Mouse (Mus musculus): ENCODE measurements around the gene Fbxw11.
"Not testable (repeated sequence)": the region's sequence is repeated elsewhere in the genome, so short reads cannot be mapped to it uniquely, and the experiment has no call there.

Gene Fbxw11

GRCm38 (mm10) chr11:32642249-32642876, at the start of gene Fbxw11:
TSS of gene Fbxw11 (plus strand) at chr11:32642724.
- DNase-seq (ENCODE audit: low spot score): peak; percentile 74

- DNase-seq (ENCODE audit: low spot score): no peak
Observed at GRCm38 (mm10) chr11:32593081-32593480, 49.4 kb upstream of the Fbxw11 start.

- no peak for DNase-seq (ENCODE audit: low spot score)
Observed at GRCm38 (mm10) chr11:32594122-32594521, 48.4 kb upstream of the Fbxw11 start.

GRCm38 (mm10) chr11:32600371-32600770, 42.2 kb upstream of the Fbxw11 start:
- no peak for DNase-seq (ENCODE audit: low spot score)

DNA sequence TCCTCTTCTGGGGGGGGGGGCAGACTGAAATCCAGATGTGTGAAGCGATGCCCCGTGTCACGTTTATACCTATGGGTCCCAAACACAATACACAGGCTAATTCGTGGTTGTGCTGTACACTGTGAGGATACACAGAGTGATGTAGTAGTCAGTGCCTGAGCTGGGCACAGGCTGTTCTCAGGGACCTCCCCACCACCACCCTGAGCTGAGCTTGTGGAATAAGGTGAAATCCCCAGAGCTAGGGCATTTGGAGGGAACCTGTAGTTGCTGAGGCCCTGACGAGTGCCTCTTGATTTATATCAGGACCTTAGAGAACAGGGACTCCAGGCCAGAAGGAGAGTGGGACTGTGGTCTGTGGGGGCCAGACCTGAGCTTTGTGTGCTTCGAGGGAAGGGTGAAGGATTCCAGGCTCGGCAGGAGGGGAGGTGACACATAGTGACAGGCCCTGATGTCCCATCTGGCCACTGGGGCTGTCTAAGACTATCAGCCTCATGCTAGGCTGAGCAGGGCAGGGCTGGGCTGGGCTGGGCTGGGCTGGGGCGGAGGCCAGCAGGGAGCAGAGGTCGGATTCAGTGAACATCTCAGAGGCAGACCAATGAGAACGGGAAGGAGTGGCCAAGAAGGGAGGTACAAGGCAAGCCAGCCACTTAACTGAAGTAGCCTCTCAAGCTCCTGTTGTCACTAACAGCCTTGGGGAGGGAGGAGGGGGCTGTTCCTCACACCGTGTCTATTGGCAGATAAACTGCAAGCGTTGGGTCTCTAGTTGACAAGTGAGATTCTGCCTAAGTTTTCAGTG, 40.8 kb upstream of the Fbxw11 start:
- DNase-seq (ENCODE audit: low spot score): no peak

- DNase-seq (ENCODE audit: low spot score): no peak
Observed at GRCm38 (mm10) chr11:32604663-32605062, 37.9 kb upstream of the Fbxw11 start.

DNA sequence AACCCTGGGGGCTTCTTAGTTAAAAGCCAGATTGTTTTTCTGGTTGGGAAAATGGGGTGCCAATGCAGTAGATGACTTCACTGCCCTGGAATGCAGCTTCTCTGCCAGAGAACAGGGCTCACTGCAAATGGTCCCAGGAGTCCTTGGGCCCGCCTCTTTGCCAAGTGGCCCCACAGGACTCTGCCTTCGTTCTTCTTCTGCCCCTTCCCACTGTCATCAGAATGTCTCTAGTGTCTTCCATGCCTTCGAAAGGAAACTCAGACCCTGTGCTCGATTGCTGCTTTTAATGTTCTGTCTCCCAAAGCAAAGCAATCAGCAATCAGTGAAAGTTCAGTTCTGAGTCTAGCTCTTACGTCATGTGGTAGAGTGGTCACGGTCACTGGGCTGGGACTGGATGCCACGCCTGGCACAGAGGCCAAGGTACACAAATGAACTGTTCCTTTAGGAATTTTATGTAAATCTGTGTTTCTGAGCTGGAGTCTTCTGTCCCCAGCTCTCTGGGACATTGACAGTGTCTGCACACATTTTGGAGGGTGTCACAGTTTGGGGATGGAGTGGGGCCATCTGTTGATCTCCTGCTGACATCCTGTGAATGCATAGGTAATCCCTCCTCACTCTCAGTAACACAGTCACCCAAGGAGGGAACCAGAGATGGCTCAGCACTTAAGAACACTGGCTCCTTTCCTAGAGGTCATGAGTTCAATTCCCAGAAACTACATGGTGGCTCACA, 37.2 kb upstream of the Fbxw11 start:
- no peak for DNase-seq (ENCODE audit: low spot score)

DNA sequence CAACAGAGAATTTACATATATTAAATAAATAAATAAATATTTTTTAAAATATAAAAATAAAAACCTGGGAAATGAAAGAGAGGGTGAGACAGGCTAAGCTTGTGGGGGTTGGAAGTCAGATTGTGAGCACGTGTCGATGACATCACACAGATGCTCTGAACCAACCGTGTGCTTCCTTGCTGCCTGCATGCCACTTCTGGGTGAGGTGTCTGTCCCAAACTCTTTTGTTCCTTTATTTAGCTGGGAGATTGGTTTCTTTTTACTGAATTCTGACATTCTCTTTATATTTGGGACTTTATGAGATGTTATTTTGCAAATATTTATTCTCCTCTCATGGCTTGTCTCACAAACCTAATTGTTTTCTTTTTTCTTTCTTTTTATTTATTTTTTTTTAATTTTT, 36.6 kb upstream of the Fbxw11 start:
- DNase-seq (ENCODE audit: low spot score): no peak

DNA sequence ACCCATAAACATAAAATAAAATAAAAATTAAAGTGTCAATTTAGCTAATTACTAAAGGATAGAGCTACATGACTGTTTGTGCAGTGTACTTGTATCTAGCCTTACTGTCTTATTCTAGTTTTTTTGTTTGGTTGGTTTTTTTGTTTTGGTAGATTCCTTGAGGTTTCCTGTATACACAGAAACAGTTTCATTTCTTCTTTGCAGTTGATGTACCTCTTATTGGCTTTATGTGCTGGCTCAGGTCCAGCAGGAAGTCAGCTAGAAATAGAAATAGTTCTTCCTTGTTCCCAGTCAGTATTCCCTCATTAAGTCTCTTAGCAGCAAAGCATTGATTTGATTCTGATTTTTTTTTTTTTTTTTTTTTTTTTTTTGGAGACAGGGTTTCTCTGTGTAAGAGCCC, 35.2 kb upstream of the Fbxw11 start:
- no peak for DNase-seq (ENCODE audit: low spot score)

DNA sequence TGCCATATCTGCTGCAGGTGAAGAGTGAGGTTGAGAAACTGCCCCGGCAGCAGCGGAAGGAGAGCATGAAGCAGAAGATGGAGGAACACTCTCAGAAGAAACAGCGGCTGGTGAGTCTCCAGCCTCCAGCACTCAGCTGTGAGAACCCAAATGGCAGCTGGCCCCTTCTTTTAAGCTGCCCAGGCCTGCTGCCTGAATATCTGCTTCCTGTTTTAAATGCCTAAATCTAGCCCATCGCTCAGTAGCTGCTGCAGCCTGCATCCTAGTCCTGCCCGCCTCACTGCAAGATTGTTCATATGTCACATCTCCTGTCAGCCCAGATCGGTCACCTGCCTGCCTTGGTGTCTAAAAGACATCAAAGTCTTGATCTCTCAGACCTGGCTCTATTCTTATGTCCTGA, 31.9 kb upstream of the Fbxw11 start:
- DNase-seq (ENCODE audit: low spot score): no peak

DNA sequence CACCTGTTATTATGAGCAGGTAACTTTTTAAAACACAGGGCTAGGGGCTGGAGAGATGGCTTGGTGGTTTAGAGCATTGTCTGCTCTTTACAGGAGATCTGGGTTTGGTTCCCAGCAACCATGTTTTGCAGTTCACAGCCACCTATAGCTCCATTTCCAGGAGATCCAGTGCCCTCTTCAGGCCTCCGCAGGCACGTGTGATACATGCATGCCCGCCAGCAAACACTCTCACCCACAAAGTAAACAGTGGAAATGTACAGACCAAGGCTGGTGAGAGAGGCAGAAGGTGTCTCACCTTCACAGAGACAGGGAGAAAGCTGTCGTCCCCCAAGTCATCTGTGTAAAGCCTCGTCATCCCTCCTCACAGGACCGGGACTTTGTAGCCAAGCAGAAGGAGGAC, 30.2 kb upstream of the Fbxw11 start:
- DNase-seq (ENCODE audit: low spot score): no peak

DNA sequence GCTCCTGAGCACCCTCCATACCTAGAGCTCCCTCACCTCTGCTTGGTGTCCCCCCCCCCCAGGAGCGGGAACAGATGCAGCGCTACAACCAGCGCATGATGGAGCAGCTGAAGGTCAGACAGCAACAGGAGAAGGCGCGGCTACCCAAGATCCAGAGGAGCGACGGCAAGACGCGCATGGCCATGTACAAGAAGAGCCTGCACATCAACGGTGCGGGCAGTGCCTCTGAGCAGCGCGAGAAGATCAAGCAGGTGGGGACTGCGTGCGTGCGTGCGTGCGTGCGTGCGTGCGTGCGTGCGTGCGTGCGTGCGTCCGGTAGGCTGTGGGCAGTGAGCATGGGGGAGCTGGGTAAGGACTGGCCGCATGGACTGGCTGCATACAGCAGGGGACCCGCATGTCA, 28.1 kb upstream of the Fbxw11 start:
- DNase-seq (ENCODE audit: low spot score): no peak

GRCm38 (mm10) chr11:32615561-32615960, 27.0 kb upstream of the Fbxw11 start:
- no peak for DNase-seq (ENCODE audit: low spot score)

GRCm38 (mm10) chr11:32616091-32616490, 26.4 kb upstream of the Fbxw11 start:
- DNase-seq (ENCODE audit: low spot score): no peak

DNA sequence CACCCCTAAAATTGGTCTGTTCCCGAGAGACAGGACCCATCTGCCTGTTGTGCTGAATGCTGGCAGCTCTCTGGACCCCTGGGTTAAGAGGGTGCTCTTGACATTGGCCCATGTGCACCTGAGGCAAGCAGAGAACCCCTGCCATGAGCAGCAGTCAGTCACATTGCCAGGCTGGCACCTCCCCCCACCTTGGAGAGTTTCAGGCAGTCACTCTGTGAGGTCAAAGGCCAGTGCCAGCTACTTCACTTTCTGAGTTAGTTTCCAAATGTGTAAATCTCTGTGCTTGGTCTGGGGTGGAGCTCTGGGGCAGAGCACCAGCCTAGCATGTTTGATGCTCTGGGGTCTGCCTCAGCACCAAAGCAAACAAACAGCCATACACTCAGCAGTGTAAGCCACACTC, 24.5 kb upstream of the Fbxw11 start:
- no peak for DNase-seq (ENCODE audit: low spot score)

- DNase-seq (ENCODE audit: low spot score): not testable (repeated sequence)
Observed at GRCm38 (mm10) chr11:32618641-32619040, 23.9 kb upstream of the Fbxw11 start.

DNA sequence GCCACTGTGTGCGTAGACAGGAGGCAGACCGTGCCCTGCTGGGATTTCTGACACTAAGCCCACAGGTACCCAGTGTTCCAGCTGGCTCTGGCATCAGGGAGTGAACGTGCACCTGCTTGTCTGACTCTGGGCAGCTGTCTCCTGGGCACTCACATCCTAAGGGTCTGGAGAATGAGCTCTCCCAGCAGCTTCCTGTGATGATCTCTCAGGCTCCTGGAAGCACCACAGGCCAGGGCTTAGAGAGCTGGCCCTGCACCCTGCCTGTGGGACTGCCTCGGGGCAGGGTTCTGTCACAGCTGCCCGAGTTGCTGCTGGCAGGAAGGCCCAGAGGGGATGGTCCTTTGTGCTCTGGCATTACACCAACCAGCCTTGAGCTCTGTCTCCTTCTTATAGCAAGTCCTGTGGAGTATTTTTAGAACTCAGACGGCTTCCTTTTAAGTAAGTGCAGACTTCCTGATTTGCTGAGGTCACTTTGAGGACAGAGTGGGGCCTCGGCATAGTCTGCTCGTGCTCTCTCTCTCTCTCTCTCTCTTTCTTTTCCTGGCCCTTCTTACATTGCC, 23.2 kb upstream of the Fbxw11 start:
- DNase-seq (ENCODE audit: low spot score): no peak

GRCm38 (mm10) chr11:32619866-32620456, 22.6 kb upstream of the Fbxw11 start:
- DNase-seq (ENCODE audit: low spot score): no peak

DNA sequence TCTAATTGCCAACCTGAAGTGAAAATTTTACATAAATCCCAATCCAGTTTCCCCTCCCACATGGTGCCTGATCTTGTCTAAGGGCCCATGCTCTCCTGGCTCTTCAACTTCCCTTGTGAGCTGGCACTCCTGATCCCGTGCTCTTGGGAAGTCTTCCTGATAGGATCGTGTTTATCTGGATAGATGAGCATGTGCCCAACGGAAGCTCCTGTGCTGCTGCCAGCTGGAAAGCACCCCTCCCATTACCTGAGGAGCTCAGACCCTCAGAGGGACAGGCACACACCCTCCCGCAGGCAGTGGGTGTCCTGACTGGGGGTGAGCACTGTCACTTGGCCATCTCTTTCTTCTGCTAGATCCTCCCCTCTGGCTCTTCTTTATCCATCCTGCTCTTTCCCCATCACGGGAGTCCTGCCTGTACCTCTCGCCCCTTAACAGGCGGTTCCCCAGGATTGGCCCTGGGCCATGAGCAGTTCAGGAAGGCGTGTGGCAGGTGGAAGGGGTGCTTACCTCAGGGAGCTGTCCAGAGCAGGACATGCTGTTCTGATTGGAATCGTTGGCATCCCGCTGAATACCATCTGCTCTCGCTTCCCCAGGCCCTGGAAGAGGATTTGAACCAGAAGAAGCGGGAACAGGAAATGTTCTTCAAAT, 20.6 kb upstream of the Fbxw11 start:
- DNase-seq (ENCODE audit: low spot score): no peak

DNA sequence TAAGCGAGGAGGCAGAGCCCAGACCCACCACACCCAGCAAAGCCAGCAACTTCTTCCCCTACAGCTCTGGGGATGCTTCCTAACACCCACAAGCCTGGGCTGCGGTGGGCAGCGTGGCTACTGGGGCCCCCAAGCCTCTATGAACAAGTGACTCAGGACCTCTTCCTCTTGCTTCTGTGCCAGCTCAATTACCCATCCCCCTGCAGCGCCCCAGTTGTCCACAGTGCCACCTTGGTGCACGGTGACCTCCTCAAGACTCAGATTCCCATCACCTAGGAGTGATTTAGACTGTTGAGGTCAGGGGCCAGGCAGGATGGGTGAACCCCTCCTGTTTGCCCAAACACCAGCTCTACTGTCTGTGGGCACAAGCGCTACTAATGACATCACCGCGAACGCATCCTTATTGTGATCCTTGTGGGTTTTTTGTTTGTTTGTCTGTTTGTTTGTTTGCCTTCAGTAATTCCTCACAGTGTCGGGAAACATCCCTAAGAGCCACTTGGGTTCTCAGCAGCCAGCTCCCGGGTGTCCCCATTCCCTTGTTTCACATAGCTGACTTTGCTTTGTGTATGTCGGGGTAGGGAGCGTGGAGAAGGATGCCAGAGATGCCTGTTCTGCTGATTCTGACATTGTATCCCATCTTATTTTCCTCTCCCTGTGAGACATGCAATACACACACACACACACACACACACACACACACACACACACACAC, 19.9 kb upstream of the Fbxw11 start:
- no peak for DNase-seq (ENCODE audit: low spot score)

- DNase-seq (ENCODE audit: low spot score): no peak
Observed at GRCm38 (mm10) chr11:32623236-32623635, 19.3 kb upstream of the Fbxw11 start.

Data from urinary bladder, postnatal 10 days (tissue).